Mouse (Mus musculus) erythroid progenitor cell, adult 5-6 weeks (primary cell): ENCODE data around the gene Kctd15. TPM values are rescaled to one million over a fixed set of nuclear protein-coding genes. Genes with fewer than 3 reads are reported as not detected.

ENCODE experiments used
- total RNA-seq, 2 experiments: library from RNA; stranded (forward) in 1 of 2; stranded (reverse) in 1 of 2; fragments of 150-400 nt in 1 of 2; fragments of 186-747, 209-891 nt in 1 of 2; gene quantifications; 2 replicates each; pipeline versions ENCODE4 v1.2.3 to v1.2.4; 2015 to 2017; ENCODE audit warnings: low replicate concordance in 2 of 2

Gene Kctd15
- total RNA-seq, 2 experiments from 2014 or later, result not detected

Other genes starting within 250 kb of the Kctd15 start
- not detected in 2 replicates for gene Chst8, start 156.0 kb upstream of the Kctd15 start, total RNA-seq (2015; ENCODE audit: low replicate concordance)
- gene Chst8, start 156.0 kb upstream of the Kctd15 start, total RNA-seq (2017; ENCODE audit: low replicate concordance), result not detected in 2 replicates